Mouse (Mus musculus): ENCODE data around the gene Gm28053. TPM values are rescaled to one million over a fixed set of nuclear protein-coding genes. Genes with fewer than 3 reads are reported as not detected.

Gene Gm28053
- polyA plus RNA-seq, 3 experiments from 2014 or later = 58.9 to 85.2 (median 59.9) TPM

Other genes starting within 250 kb of the Gm28053 start
- under 1 TPM in 1 of 3 experiments, not detected in 2; 0.57 TPM for gene Atp6v0e2, start 181.0 kb upstream of the Gm28053 start, polyA plus RNA-seq (2017; shearing (Covaris generic))
- 10 to 100 TPM; 27.5 to 40.7 (median 30.3) TPM for gene Lrrc61, start 163.8 kb upstream of the Gm28053 start, polyA plus RNA-seq (2017; shearing (Covaris generic))
- gene Rarres2, start 145.8 kb upstream of the Gm28053 start, polyA plus RNA-seq (2017; shearing (Covaris generic)) = under 1 TPM in 1 of 3 experiments, not detected in 2; 0.35 TPM
- not detected for gene Gm45021, start 129.0 kb upstream of the Gm28053 start, polyA plus RNA-seq (2017; shearing (Covaris generic))
- 1 to 10 TPM; 2.7 to 6.3 (median 2.9) TPM for gene Repin1, start 124.7 kb upstream of the Gm28053 start, polyA plus RNA-seq (2017; shearing (Covaris generic))
- 1 to 10 TPM in 1 of 3 experiments, not detected in 2; 2.7 TPM for gene Gm44965, start 124.7 kb upstream of the Gm28053 start, polyA plus RNA-seq (2017; shearing (Covaris generic))
- gene Zfp775, start 116.5 kb upstream of the Gm28053 start, polyA plus RNA-seq (2017; shearing (Covaris generic)) = 1 to 10 TPM; 4.5 to 7.7 (median 7.3) TPM
- 1 to 10 TPM in 2 of 3 experiments, under 1 TPM in 1; 0.40 to 2.2 (median 2.1) TPM for gene AI854703, start 91.8 kb upstream of the Gm28053 start, polyA plus RNA-seq (2017; shearing (Covaris generic))
- 100 to 1,000 TPM; 134 to 165 (median 146) TPM for gene Gimap8, start 71.4 kb upstream of the Gm28053 start, polyA plus RNA-seq (2017; shearing (Covaris generic))
- gene Gimap9, start 42.5 kb upstream of the Gm28053 start, polyA plus RNA-seq (2017; shearing (Covaris generic)) = 100 to 1,000 TPM; 236 to 293 (median 290) TPM
- 1,000 to 10,000 TPM; 1,788 to 2,089 (median 1,869) TPM for gene Gimap4, start 34.1 kb upstream of the Gm28053 start, polyA plus RNA-seq (2017; shearing (Covaris generic))
- 1,000 to 10,000 TPM; 1,024 to 1,390 (median 1,261) TPM for gene Gimap6, start 10.4 kb upstream of the Gm28053 start, polyA plus RNA-seq (2017; shearing (Covaris generic))
- gene Gimap7, start within 50 bp of the Gm28053 start, polyA plus RNA-seq (2017; shearing (Covaris generic)) = 100 to 1,000 TPM; 458 to 769 (median 564) TPM
- gene Gimap1, start 20.4 kb downstream of the Gm28053 start, polyA plus RNA-seq (2017; shearing (Covaris generic)) = 100 to 1,000 TPM; 353 to 386 (median 354) TPM
- gene Gimap5, start 27.6 kb downstream of the Gm28053 start, polyA plus RNA-seq (2017; shearing (Covaris generic)) = 100 to 1,000 TPM; 218 to 266 (median 236) TPM
- gene Gimap3, start 52.2 kb downstream of the Gm28053 start, polyA plus RNA-seq (2017; shearing (Covaris generic)) = 1,000 to 10,000 TPM; 1,096 to 1,768 (median 1,751) TPM
- gene Tmem176a, start 122.3 kb downstream of the Gm28053 start, polyA plus RNA-seq (2017; shearing (Covaris generic)) = 10 to 100 TPM; 13.3 to 32.6 (median 28.4) TPM
- 10 to 100 TPM; 28.1 to 42.7 (median 29.5) TPM for gene Tmem176b, start 122.9 kb downstream of the Gm28053 start, polyA plus RNA-seq (2017; shearing (Covaris generic))
- not detected for gene Aoc1, start 154.3 kb downstream of the Gm28053 start, polyA plus RNA-seq (2017; shearing (Covaris generic))
- gene 1600015I10Rik, start 211.3 kb downstream of the Gm28053 start, polyA plus RNA-seq (2017; shearing (Covaris generic)) = not detected